Mouse (Mus musculus) E14TG2a.4 (cell line): ENCODE measurements around the gene Cpxm1.

ENCODE experiments used
- H3K27me3 ChIP-seq: 2 replicates; pipeline ENCODE4 v1.6.1; 2014; ENCODE audit warnings: low read length, control low read depth; ENCODE audit not compliant: insufficient read depth
- H3K36me3 ChIP-seq: 2 replicates; pipeline ENCODE4 v1.6.1; 2014; ENCODE audit warnings: low read length, control low read depth; ENCODE audit not compliant: insufficient read depth
- H3K4me1 ChIP-seq: replicated peaks from 2 replicates; pipeline ENCODE4 v1.6.1; 2014; ENCODE audit warnings: low read depth, low read length, control low read depth
- H3K4me3 ChIP-seq: replicated peaks from 2 replicates; pipeline ENCODE4 v1.5.1; 2014; ENCODE audit warnings: mild to moderate bottlenecking, low read length
- H3K9me3 ChIP-seq: 2 replicates; pipeline ENCODE4 v1.6.1; 2014; ENCODE audit warnings: low read length, control low read depth
- CTCF ChIP-seq: conservative IDR thresholded peaks from 2 replicates; pipeline ENCODE4 v1.5.1; 2014; ENCODE audit warnings: low read length
- NANOG ChIP-seq: IDR thresholded peaks from 2 replicates; pipeline ENCODE4 v1.6.1; 2014; ENCODE audit warnings: borderline replicate concordance, low read length, mixed read lengths
- POU5F1 ChIP-seq: IDR thresholded peaks from 2 replicates; pipeline ENCODE4 v1.6.1; 2014; ENCODE audit warnings: low read length, borderline replicate concordance

Cpxm1 gene

GRCm38 (mm10) chr2:130408194-130408593, 10.8 kb upstream of the Cpxm1 start:
- Histone ChIP-seq H3K4me3 (no peak overlapping the region), H3K27me3 (peaks cover 20% of the 10 kb centered on the region), H3K4me1 (peaks cover 25% of the 10 kb centered on the region), H3K9me3 (no peaks in the 10 kb centered on the region), H3K36me3 (no peaks in the 10 kb centered on the region)
- peak; percentile 6; the same call in 1 of the 2 replicates for TF ChIP-seq CTCF
- no peak for TF ChIP-seq NANOG

- no peaks in the 10 kb centered on the region for H3K36me3 ChIP-seq
- TF ChIP-seq POU5F1, result no peak
- no peak for TF ChIP-seq NANOG
- no peak for TF ChIP-seq CTCF
- no peak within 1 kb of the TSS for H3K4me3 ChIP-seq
- H3K9me3 ChIP-seq, result no peaks in the 10 kb centered on the region
- peaks cover 17% of the 10 kb centered on the region for H3K27me3 ChIP-seq
- peaks cover 21% of the 10 kb centered on the region for H3K4me1 ChIP-seq
Observed at GRCm38 (mm10) chr2:130406178-130406577, 8.8 kb upstream of the Cpxm1 start, which contains the start of gene Tmem239. TSS of gene Tmem239 (plus strand) at chr2:130406478.

GRCm38 (mm10) chr2:130404939-130405338, 7.6 kb upstream of the Cpxm1 start, which contains the start of the genes Gm28372 and 1700020A23Rik:
TSS of gene Gm28372 (plus strand) at chr2:130405239.
TSS of gene 1700020A23Rik (plus strand) at chr2:130405259.
- H3K9me3 ChIP-seq, result peaks cover 7% of the 10 kb centered on the region
- H3K36me3 ChIP-seq, result no peaks in the 10 kb centered on the region
- peaks cover 17% of the 10 kb centered on the region for H3K27me3 ChIP-seq
- H3K4me3 ChIP-seq, result no peak within 1 kb of the TSS
- TF ChIP-seq NANOG (no peak), CTCF (no peak), POU5F1 (no peak)
- H3K4me1 ChIP-seq, result peaks cover 29% of the 10 kb centered on the region

- peaks cover 22% of the 10 kb centered on the region for H3K9me3 ChIP-seq
- peaks cover 39% of the 10 kb centered on the region for H3K27me3 ChIP-seq
- H3K36me3 ChIP-seq, result no peaks in the 10 kb centered on the region
- no peak overlapping the region for H3K4me3 ChIP-seq
- no peak for TF ChIP-seq CTCF
- no peak for TF ChIP-seq POU5F1
- no peak for TF ChIP-seq NANOG
- H3K4me1 ChIP-seq, result peaks cover 34% of the 10 kb centered on the region
Observed at GRCm38 (mm10) chr2:130401891-130402290, 4.5 kb upstream of the Cpxm1 start.

- no peak overlapping the region for H3K4me3 ChIP-seq
- H3K9me3 ChIP-seq, result peaks cover 22% of the 10 kb centered on the region
- TF ChIP-seq NANOG, result no peak
- TF ChIP-seq POU5F1, result no peak
- peaks cover 8% of the 10 kb centered on the region for H3K36me3 ChIP-seq
- H3K4me1 ChIP-seq, result peaks cover 38% of the 10 kb centered on the region
- peaks cover 38% of the 10 kb centered on the region for H3K27me3 ChIP-seq
Observed at GRCm38 (mm10) chr2:130400046-130400445, 2.7 kb upstream of the Cpxm1 start.

GRCm38 (mm10) chr2:130398091-130398490, 717 bp upstream of the Cpxm1 start:
- 0 out of 2 replicates have a peak, but pooled peaks have one; percentile 7 for TF ChIP-seq POU5F1
- no peak for TF ChIP-seq CTCF
- TF ChIP-seq NANOG, result no peak
- Histone ChIP-seq H3K4me1 (peaks cover 31% of the 10 kb centered on the region), H3K36me3 (peaks cover 27% of the 10 kb centered on the region), H3K9me3 (peaks cover 22% of the 10 kb centered on the region), H3K27me3 (peaks cover 37% of the 10 kb centered on the region), H3K4me3 (peak overlapping the region; percentile 62)

GRCm38 (mm10) chr2:130395696-130396095, 1.7 kb downstream of the Cpxm1 start:
- Histone ChIP-seq H3K4me3 (no peak overlapping the region), H3K27me3 (peaks cover 37% of the 10 kb centered on the region), H3K9me3 (peaks cover 22% of the 10 kb centered on the region), H3K4me1 (peaks cover 26% of the 10 kb centered on the region), H3K36me3 (peaks cover 36% of the 10 kb centered on the region)
- no peak for TF ChIP-seq POU5F1
- TF ChIP-seq NANOG, result no peak
- TF ChIP-seq CTCF, result no peak

GRCm38 (mm10) chr2:130392836-130393235, 4.5 kb downstream of the Cpxm1 start:
- H3K36me3 ChIP-seq, result peaks cover 40% of the 10 kb centered on the region
- TF ChIP-seq POU5F1 (no peak), NANOG (no peak), CTCF (no peak)

GRCm38 (mm10) chr2:130390993-130391625, 6.3 kb downstream of the Cpxm1 start:
- Histone ChIP-seq H3K27me3 (peaks cover 11% of the 10 kb centered on the region), H3K4me3 (no peak overlapping the region), H3K4me1 (no peaks in the 10 kb centered on the region), H3K9me3 (peaks cover 3% of the 10 kb centered on the region), H3K36me3 (peaks cover 40% of the 10 kb centered on the region)
- no peak for TF ChIP-seq NANOG
- no peak for TF ChIP-seq POU5F1
- TF ChIP-seq CTCF, result no peak

More at GRCm38 (mm10) chr2:130392836-130393235, 4.5 kb downstream of the Cpxm1 start:
- Histone ChIP-seq H3K9me3 (no peaks in the 10 kb centered on the region), H3K27me3 (peaks cover 25% of the 10 kb centered on the region), H3K4me3 (no peak overlapping the region), H3K4me1 (peaks cover 12% of the 10 kb centered on the region)
